Comparison of ENCODE assay signal across 9 mouse cellular contexts in the genomic region with DNA sequence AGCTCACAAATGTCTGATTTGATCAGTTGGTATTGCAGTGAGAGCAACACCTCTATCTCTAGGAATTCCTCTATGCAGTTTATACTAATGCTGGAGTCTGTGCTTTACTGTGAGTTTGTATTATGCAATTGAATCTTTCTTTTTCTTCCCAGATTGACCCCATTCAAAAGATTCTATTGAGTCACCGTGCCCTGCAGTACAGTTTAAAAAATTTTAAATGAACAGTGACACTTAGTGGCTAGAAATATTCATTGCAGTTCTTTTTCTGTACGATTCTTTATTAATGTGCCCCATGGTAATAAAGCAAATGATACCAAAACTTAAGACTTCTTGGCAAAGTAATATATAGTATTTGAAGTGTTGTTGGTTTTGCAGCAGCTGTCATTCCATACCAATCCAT.
DNase-seq lines count a peak whose midpoint lies in the region; ATAC-seq and TF ChIP-seq lines count a peak whose summit lies in the region.
"Had no signal": no experiment of that assay in that cellular context is flagged by ENCODE, and none has a peak within 500 bp of the region (broad histone marks: within the 10 kb centered on the region; RNA-seq: fewer than 3 reads in every experiment).

No protein-coding gene starts in this region.

- no peaks in the 10 kb centered on the region for H3K4me1 ChIP-seq in midbrain, embryonic 16.5 days (ENCODE audit: control insufficient read depth, insufficient read depth, low read length)
- no peaks in the 10 kb centered on the region for H3K4me1 ChIP-seq in thymus, adult 2 months (replicated peaks; ENCODE audit: control insufficient read depth, insufficient read depth, low read length)
- H3K4me1 ChIP-seq: stomach, embryonic 15.5 days had no signal

- H3K36me3 ChIP-seq in midbrain, embryonic 16.5 days (ENCODE audit: control insufficient read depth, insufficient read depth, low read length) = no peaks in the 10 kb centered on the region
- H3K36me3 ChIP-seq in thymus, adult 2 months (ENCODE audit: control insufficient read depth, insufficient read depth, low read length) = no peaks in the 10 kb centered on the region
- H3K36me3 ChIP-seq: stomach, embryonic 15.5 days had no signal

- 0 out of 2 replicates have a peak, but pooled peaks have one; percentile 45 for ATAC-seq in erythroblast, adult 5-6 weeks (replicated peaks; ENCODE audit: low FRiP score, poor library complexity, severe bottlenecking)
- ATAC-seq in midbrain, embryonic 16.5 days = peak; percentile 42; the same call in 1 of the 2 replicates

- WGBS in midbrain, embryonic 16.5 days = 12% methylated on average over 2 of the region's 2 CpGs
- 4% methylated on average over 2 of the region's 2 CpGs for WGBS in thymus, adult 2 months

- H3K4me3 ChIP-seq in midbrain, embryonic 16.5 days (ENCODE audit: low read depth, low read length) = no peak overlapping the region
- no peak overlapping the region for H3K4me3 ChIP-seq in thymus, adult 2 months (ENCODE audit: control insufficient read depth, insufficient read depth, low read length)
- H3K4me3 ChIP-seq: stomach, embryonic 15.5 days had no signal

- intact Hi-C loops in left cerebral cortex, postnatal 25 days (cut with DNase I) = loop anchor here (5.0 kb wide), 2 partner anchors 150 to 325 kb away; no protein-coding TSS in a partner anchor
- intact Hi-C loops in left cerebral cortex, postnatal 10 days (cut with DNase I) = loop anchor here (5.0 kb wide), 2 partner anchors 150 to 325 kb away; no protein-coding TSS in a partner anchor

- no peaks in the 10 kb centered on the region for H3K9me3 ChIP-seq in midbrain, embryonic 16.5 days (replicated peaks; ENCODE audit: control insufficient read depth, low read length, poor library complexity, severe bottlenecking)
- H3K9me3 ChIP-seq: stomach, embryonic 15.5 days had no signal

- no peak overlapping the region for H3K9ac ChIP-seq in midbrain, embryonic 16.5 days (ENCODE audit: low read depth, low read length)
- H3K9ac ChIP-seq: stomach, embryonic 15.5 days had no signal

- no peak overlapping the region for H3K27ac ChIP-seq in midbrain, embryonic 16.5 days (ENCODE audit: low read length)
- no peak overlapping the region for H3K27ac ChIP-seq in thymus, adult 2 months (ENCODE audit: control insufficient read depth, insufficient read depth, low read length)
- H3K27ac ChIP-seq: stomach, embryonic 15.5 days had no signal

- no peak for TF ChIP-seq POLR2A in thymus, adult 2 months (IDR thresholded peaks at IDR 0.05; ENCODE audit: control insufficient read depth, extremely low read depth, insufficient read depth, low read length, poor library complexity)

- DNase-seq in cerebellum, adult 8-10 months = peak; percentile 5
- no peak for DNase-seq in cerebellum, adult 18-20 months
- DNase-seq in left cerebral cortex, postnatal 25 days (ENCODE audit: low spot score in 2 of 2) = peak; percentile 5 to 35
- DNase-seq in left cerebral cortex, postnatal 10 days (ENCODE audit: extremely low spot score in 1 of 2, low spot score in 2 of 2) = no peak
- DNase-seq in thymus, postnatal 10 days (ENCODE audit: low spot score in 2 of 2) = no peak
- DNase-seq in thymus, adult 2 months = no peak

- TF ChIP-seq CTCF in thymus, adult 2 months (IDR thresholded peaks at IDR 0.05; ENCODE audit: borderline replicate concordance, control insufficient read depth, extremely low read depth, insufficient read depth, low read length, poor library complexity) = no peak

- H3K4me2 ChIP-seq in midbrain, embryonic 16.5 days (ENCODE audit: low read length) = no peak overlapping the region
- H3K4me2 ChIP-seq: stomach, embryonic 15.5 days had no signal

- no peaks in the 10 kb centered on the region for H3K27me3 ChIP-seq in midbrain, embryonic 16.5 days (ENCODE audit: control insufficient read depth, insufficient read depth, low read depth, low read length)
- H3K27me3 ChIP-seq in thymus, adult 2 months (ENCODE audit: control insufficient read depth, insufficient read depth, low read length) = no peaks in the 10 kb centered on the region
- H3K27me3 ChIP-seq: stomach, embryonic 15.5 days had no signal

Comparison
In these comparisons a context has a peak if more than half of its experiments do, and no peak if none do; other contexts are left out.
1. DNase-seq: peak in cerebellum, adult 8-10 months (single experiment) and left cerebral cortex, postnatal 25 days (2 of 2); none in cerebellum, adult 18-20 months (0 of 2), left cerebral cortex, postnatal 10 days (0 of 2), thymus, postnatal 10 days (0 of 2) and thymus, adult 2 months (single experiment).